Mouse (Mus musculus) G1E (cell line): Measurements from ENCODE around the gene Ipcef1. TPM values are rescaled to one million over a fixed set of nuclear protein-coding genes. Genes with fewer than 3 reads are reported as not detected.
"Not testable (repeated sequence)": the region's sequence is repeated elsewhere in the genome, so short reads cannot be mapped to it uniquely, and the experiment has no call there.

Experiments used
- ATAC-seq: 2 replicates; pipeline ENCODE4 v1.8.0; 2016; ENCODE audit warnings: mild to moderate bottlenecking; ENCODE audit not compliant: insufficient number of reproducible peaks, poor library complexity, low FRiP score, severe bottlenecking; ENCODE audit errors: extremely low read depth
- DNase-seq: peaks from one replicate; pipeline ENCODE4 v3.0.0; 2012; ENCODE audit warnings: low spot score
- H3K27me3 ChIP-seq: 2 replicates; pipeline ENCODE4 v1.6.1; 2012; ENCODE audit warnings: mild to moderate bottlenecking, low read length, inconsistent platforms; ENCODE audit not compliant: insufficient read depth
- H3K36me3 ChIP-seq: replicated peaks from 2 replicates; pipeline ENCODE3; 2012; ENCODE audit warnings: mild to moderate bottlenecking, inconsistent platforms
- H3K4me1 ChIP-seq: 2 replicates; pipeline ENCODE4 v1.6.1; 2012; ENCODE audit warnings: low read depth, low read length, inconsistent platforms, mixed read lengths; ENCODE audit not compliant: insufficient read depth
- H3K4me3 ChIP-seq: 2 replicates; pipeline ENCODE4 v1.5.1; 2012; ENCODE audit warnings: low read depth, mild to moderate bottlenecking, inconsistent platforms, low read length, moderate library complexity, mixed read lengths
- H3K9me3 ChIP-seq: replicated peaks from 2 replicates; pipeline ENCODE4 v1.6.1; 2012; ENCODE audit warnings: inconsistent platforms
- CTCF ChIP-seq: IDR thresholded peaks from 2 replicates; pipeline ENCODE4 v1.5.1; 2012; ENCODE audit warnings: low read depth, low read length, inconsistent platforms, mixed read lengths
- GATA1 ChIP-seq: IDR thresholded peaks from 2 replicates; pipeline ENCODE4 v1.6.1; 2012; ENCODE audit warnings: borderline replicate concordance, low read length, inconsistent platforms, mixed read lengths
- GATA2 ChIP-seq: IDR thresholded peaks from 2 replicates; pipeline ENCODE4 v1.6.1; 2012; ENCODE audit warnings: low read depth, low read length, inconsistent platforms, borderline replicate concordance
- POLR2AphosphoS5 ChIP-seq: IDR thresholded peaks from 2 replicates; pipeline ENCODE4 v1.6.1; 2012; ENCODE audit warnings: low read depth, low read length, inconsistent platforms; ENCODE audit not compliant: insufficient replicate concordance
- TAL1 ChIP-seq: conservative IDR thresholded peaks from 2 replicates; pipeline ENCODE4 v1.6.1; 2012; ENCODE audit warnings: low read depth, low read length, inconsistent platforms, mixed read lengths
- polyA plus RNA-seq: library from polyadenylated mRNA; stranded (reverse); fragments of >175 nt; gene quantifications from 2 replicates; pipeline ENCODE4 v1.2.3, GENCODE M21; 2012
- total RNA-seq, 2 experiments: library from RNA; stranded (forward) in 1 of 2; stranded (reverse) in 1 of 2; fragments of 200-1000 nt in 1 of 2; fragments of >200 nt in 1 of 2; fragmentation: Nextera tagmentation in 1 of 2; gene quantifications; 2 replicates each; pipeline ENCODE4 v1.2.3; 2014 to 2017

Gene Ipcef1
- total and polyA plus RNA-seq, 3 experiments, result 0.11 TPM; not detected in 2

- Histone ChIP-seq H3K36me3 (no peaks in the 10 kb centered on the region), H3K4me1 (no peaks in the 10 kb centered on the region), H3K27me3 (no peaks in the 10 kb centered on the region), H3K9me3 (no peaks in the 10 kb centered on the region), H3K4me3 (no peak overlapping the region)
- ATAC-seq, result no peak
- no peak for TF ChIP-seq TAL1
- TF ChIP-seq CTCF, result no peak
- TF ChIP-seq GATA1, result no peak
- no peak for TF ChIP-seq POLR2AphosphoS5
- no peak for TF ChIP-seq GATA2
- DNase-seq, result no peak
Observed at GRCm38 (mm10) chr10:6885460-6885859, 166.8 kb downstream of the Ipcef1 start.

GRCm38 (mm10) chr10:6882041-6882440 lies 170.2 kb downstream of the Ipcef1 start:
- not testable (repeated sequence) for ATAC-seq, DNase-seq, H3K4me1 ChIP-seq, H3K9me3 ChIP-seq, H3K4me3 ChIP-seq, H3K27me3 ChIP-seq, H3K36me3 ChIP-seq

- ATAC-seq (no peak), DNase-seq (no peak)
- Histone ChIP-seq H3K9me3 (no peaks in the 10 kb centered on the region), H3K4me3 (no peak overlapping the region), H3K4me1 (no peaks in the 10 kb centered on the region), H3K27me3 (no peaks in the 10 kb centered on the region), H3K36me3 (no peaks in the 10 kb centered on the region)
- TF ChIP-seq GATA2 (no peak), GATA1 (no peak), POLR2AphosphoS5 (no peak), TAL1 (no peak), CTCF (no peak)
Observed at GRCm38 (mm10) chr10:6878276-6878881, 173.9 kb downstream of the Ipcef1 start.

GRCm38 (mm10) chr10:6873917-6874316 lies 178.4 kb downstream of the Ipcef1 start:
- no peaks in the 10 kb centered on the region for H3K27me3 ChIP-seq
- H3K4me1 ChIP-seq, result no peaks in the 10 kb centered on the region
- ATAC-seq (no peak), DNase-seq (no peak)
- H3K9me3 ChIP-seq, result 0 out of 2 replicates have a peak, but pooled peaks cover 2% of the 10 kb centered on the region
- no peaks in the 10 kb centered on the region for H3K36me3 ChIP-seq
- TF ChIP-seq CTCF, result no peak
- TF ChIP-seq GATA2, result no peak
- no peak for TF ChIP-seq GATA1
- no peak for TF ChIP-seq POLR2AphosphoS5
- TF ChIP-seq TAL1, result no peak
- no peak overlapping the region for H3K4me3 ChIP-seq

- no peak overlapping the region for H3K4me3 ChIP-seq
- no peaks in the 10 kb centered on the region for H3K4me1 ChIP-seq
- no peaks in the 10 kb centered on the region for H3K36me3 ChIP-seq
- ATAC-seq (no peak), DNase-seq (no peak)
- TF ChIP-seq CTCF (no peak), TAL1 (no peak), GATA2 (no peak), GATA1 (no peak), POLR2AphosphoS5 (no peak)
- H3K27me3 ChIP-seq, result no peaks in the 10 kb centered on the region
- peaks cover 7% of the 10 kb centered on the region; the same call in 1 of the 2 replicates for H3K9me3 ChIP-seq
Observed at GRCm38 (mm10) chr10:6871418-6872072, 180.7 kb downstream of the Ipcef1 start.

GRCm38 (mm10) chr10:6855812-6856211 lies 196.5 kb downstream of the Ipcef1 start:
- H3K36me3 ChIP-seq, result no peaks in the 10 kb centered on the region
- no peak overlapping the region for H3K4me3 ChIP-seq
- ATAC-seq (no peak), DNase-seq (no peak)
- no peaks in the 10 kb centered on the region for H3K9me3 ChIP-seq
- H3K27me3 ChIP-seq, result no peaks in the 10 kb centered on the region
- no peaks in the 10 kb centered on the region for H3K4me1 ChIP-seq
- no peak for TF ChIP-seq TAL1
- TF ChIP-seq POLR2AphosphoS5, result no peak
- TF ChIP-seq GATA2, result no peak
- no peak for TF ChIP-seq CTCF
- TF ChIP-seq GATA1, result no peak

GRCm38 (mm10) chr10:6848834-6849233 lies 203.4 kb downstream of the Ipcef1 start:
- Histone ChIP-seq H3K4me3 (no peak overlapping the region), H3K27me3 (no peaks in the 10 kb centered on the region), H3K4me1 (no peaks in the 10 kb centered on the region), H3K9me3 (no peaks in the 10 kb centered on the region), H3K36me3 (no peaks in the 10 kb centered on the region)
- ATAC-seq (no peak), DNase-seq (no peak)
- TF ChIP-seq POLR2AphosphoS5 (no peak), GATA1 (no peak), GATA2 (no peak), CTCF (no peak), TAL1 (no peak)
